Mouse (Mus musculus) MEL (cell line): ENCODE results near the gene Fzd4. TPM values are rescaled to one million over a fixed set of nuclear protein-coding genes. Genes with fewer than 3 reads are reported as not detected.

Source experiments
- DNase-seq: peaks from one replicate; pipeline ENCODE4 v3.0.0; 2011; ENCODE audit warnings: low read depth, low spot score
- H3K27ac ChIP-seq: 2 replicates; pipeline ENCODE4 v1.5.1; 2012; ENCODE audit warnings: low read depth, mild to moderate bottlenecking, control low read depth, low read length, moderate library complexity; ENCODE audit not compliant: control insufficient read depth
- H3K27me3 ChIP-seq, 2 experiments: fragments of 150-350 bp in 1 of 2; sonication (generic) in 1 of 2; 2 replicates each; pipeline ENCODE4 v1.6.1; 2012; ENCODE audit warnings: low read length in 2 of 2, mild to moderate bottlenecking in 2 of 2, improper control_type of control experiment in 1 of 2, moderate library complexity in 1 of 2; ENCODE audit not compliant: insufficient read depth in 2 of 2, control insufficient read depth in 1 of 2
- H3K36me3 ChIP-seq, 2 experiments: 2 replicates each; pipeline ENCODE4 v1.6.1; 2012 to 2014; ENCODE audit warnings: low read length in 2 of 2, improper control_type of control experiment in 1 of 2, inconsistent platforms in 1 of 2, mild to moderate bottlenecking in 1 of 2; ENCODE audit not compliant: insufficient read depth in 2 of 2, control insufficient read depth in 1 of 2
- H3K4me1 ChIP-seq, 2 experiments: fragments of 150-350 bp in 1 of 2; sonication (generic) in 1 of 2; 2 replicates each; pipeline ENCODE4 v1.6.1; 2012; ENCODE audit warnings: low read length in 2 of 2, improper control_type of control experiment in 1 of 2, mild to moderate bottlenecking in 1 of 2; ENCODE audit not compliant: insufficient read depth in 2 of 2, control insufficient read depth in 1 of 2
- H3K4me3 ChIP-seq, 2 experiments: fragments of 150-350 bp in 1 of 2; sonication (generic) in 1 of 2; 2 replicates each; pipeline ENCODE4 v1.5.1; 2012; ENCODE audit warnings: low read depth in 2 of 2, low read length in 2 of 2, mild to moderate bottlenecking in 2 of 2, moderate library complexity in 2 of 2, control low read depth in 1 of 2, improper control_type of control experiment in 1 of 2; ENCODE audit not compliant: control insufficient read depth in 1 of 2, insufficient read depth in 1 of 2
- H3K79me2 ChIP-seq: 2 replicates; pipeline ENCODE4 v1.6.1; 2012; ENCODE audit warnings: mild to moderate bottlenecking, low read length, moderate library complexity; ENCODE audit not compliant: control insufficient read depth, poor library complexity, insufficient read depth
- H3K9ac ChIP-seq: 2 replicates; pipeline ENCODE4 v1.6.1; 2012; ENCODE audit warnings: low read depth, mild to moderate bottlenecking, control low read depth, low read length, moderate library complexity; ENCODE audit not compliant: control insufficient read depth, poor library complexity, severe bottlenecking
- H3K9me3 ChIP-seq: fragments of 150-350 bp; sonication (generic); replicated peaks from 2 replicates; pipeline ENCODE4 v1.6.1; 2012; ENCODE audit warnings: mild to moderate bottlenecking, low read length, improper control_type of control experiment, moderate library complexity; ENCODE audit not compliant: insufficient read depth
- BHLHE40 ChIP-seq: IDR thresholded peaks from 2 replicates; pipeline ENCODE4 v1.6.1; 2012; ENCODE audit warnings: low read depth, mild to moderate bottlenecking, inconsistent platforms, low read length, improper control_type of control experiment, borderline replicate concordance
- CHD1 ChIP-seq: IDR thresholded peaks from 2 replicates; pipeline ENCODE4 v1.6.1; 2012; ENCODE audit warnings: low read depth, mild to moderate bottlenecking, inconsistent platforms, low read length, improper control_type of control experiment
- EP300 ChIP-seq, 2 experiments: IDR thresholded peaks; 2 replicates each; pipeline ENCODE4 v1.6.1; 2011; ENCODE audit warnings: improper control_type of control experiment in 2 of 2, low read length in 2 of 2, low read depth in 1 of 2, mild to moderate bottlenecking in 1 of 2
- ETS1 ChIP-seq: IDR thresholded peaks from 2 replicates; pipeline ENCODE4 v1.6.1; 2012; ENCODE audit warnings: low read depth, mild to moderate bottlenecking, inconsistent platforms, low read length, improper control_type of control experiment, moderate library complexity
- GABPA ChIP-seq: IDR thresholded peaks from 2 replicates; pipeline ENCODE4 v1.6.1; 2012; ENCODE audit warnings: low read depth, mild to moderate bottlenecking, inconsistent platforms, low read length, improper control_type of control experiment, moderate library complexity
- GATA1 ChIP-seq: IDR thresholded peaks from 2 replicates; pipeline ENCODE4 v1.6.1; 2011; ENCODE audit warnings: low read depth, low read length, improper control_type of control experiment
- HCFC1 ChIP-seq: IDR thresholded peaks from 2 replicates; pipeline ENCODE4 v1.6.1; 2012; ENCODE audit warnings: low read depth, mild to moderate bottlenecking, inconsistent platforms, low read length, improper control_type of control experiment, moderate library complexity
- MAFK ChIP-seq: IDR thresholded peaks from 2 replicates; pipeline ENCODE4 v1.6.1; 2011; ENCODE audit warnings: low read depth, mild to moderate bottlenecking, low read length, improper control_type of control experiment, borderline replicate concordance
- MEF2A ChIP-seq: IDR thresholded peaks from 2 replicates; pipeline ENCODE4 v1.6.1; 2014; ENCODE audit warnings: low read depth, mild to moderate bottlenecking, inconsistent platforms, low read length, improper control_type of control experiment; ENCODE audit not compliant: poor library complexity, insufficient replicate concordance, severe bottlenecking; ENCODE audit errors: extremely low read depth
- MYC ChIP-seq: IDR thresholded peaks from 2 replicates; pipeline ENCODE4 v1.6.1; 2011; ENCODE audit warnings: low read depth, mild to moderate bottlenecking, low read length, improper control_type of control experiment, moderate library complexity
- POLR2AphosphoS2 ChIP-seq: IDR thresholded peaks from 2 replicates; pipeline ENCODE4 v1.6.1; 2011; ENCODE audit warnings: low read length, improper control_type of control experiment
- POLR2AphosphoS5 ChIP-seq: IDR thresholded peaks from 2 replicates; pipeline ENCODE4 v1.6.1; 2012; ENCODE audit warnings: low read depth, borderline replicate concordance, mild to moderate bottlenecking, inconsistent platforms, low read length, moderate library complexity, mixed read lengths
- RAD21 ChIP-seq: IDR thresholded peaks from 2 replicates; pipeline ENCODE4 v1.6.1; 2011; ENCODE audit warnings: mild to moderate bottlenecking, low read depth, low read length, improper control_type of control experiment
- SMC3 ChIP-seq: IDR thresholded peaks from 2 replicates; pipeline ENCODE4 v1.6.1; 2011; ENCODE audit warnings: low read depth, low read length, improper control_type of control experiment
- TAL1 ChIP-seq: IDR thresholded peaks from 2 replicates; pipeline ENCODE4 v1.6.1; 2012; ENCODE audit warnings: mild to moderate bottlenecking, inconsistent platforms, low read length, moderate library complexity, mixed read lengths
- TBP ChIP-seq: IDR thresholded peaks from 2 replicates; pipeline ENCODE4 v1.8.0; 2011; ENCODE audit warnings: low read depth, low read length, improper control_type of control experiment
- USF1 ChIP-seq: IDR thresholded peaks from 2 replicates; pipeline ENCODE4 v1.6.1; 2014; ENCODE audit warnings: low read depth, mild to moderate bottlenecking, inconsistent platforms, low read length, improper control_type of control experiment, moderate library complexity
- USF2 ChIP-seq, 2 experiments: IDR thresholded peaks; 2 replicates each; pipeline ENCODE4 v1.6.1; 2011 to 2012; ENCODE audit warnings: improper control_type of control experiment in 2 of 2, low read length in 2 of 2, borderline replicate concordance in 1 of 2, inconsistent platforms in 1 of 2, low read depth in 1 of 2, mild to moderate bottlenecking in 1 of 2; ENCODE audit not compliant: insufficient read depth in 1 of 2
- ZKSCAN1 ChIP-seq: IDR thresholded peaks from 2 replicates; pipeline ENCODE4 v1.6.1; 2012; ENCODE audit warnings: low read depth, mild to moderate bottlenecking, inconsistent platforms, low read length, improper control_type of control experiment, moderate library complexity
- ZMIZ1 ChIP-seq: IDR thresholded peaks from 2 replicates; pipeline ENCODE4 v1.6.1; 2012; ENCODE audit warnings: low read depth, mild to moderate bottlenecking, inconsistent platforms, low read length, improper control_type of control experiment, moderate library complexity
- polyA plus RNA-seq, 2 experiments: library from polyadenylated mRNA; stranded (reverse) in 1 of 2; unstranded in 1 of 2; fragments of >175 nt in 1 of 2; fragments of >200 nt in 1 of 2; gene quantifications; 2 replicates each; pipeline versions ENCODE4 v1.2.1 to v1.2.4; 2012; ENCODE audit warnings: low replicate concordance in 2 of 2, low read depth in 1 of 2; ENCODE audit not compliant: insufficient read length in 2 of 2, insufficient read depth in 1 of 2, missing spikeins in 1 of 2
- total RNA-seq: library from RNA; depleted of rRNA; stranded (reverse); fragments of 300-350 nt; gene quantifications from 2 replicates; pipeline ENCODE4 v1.2.3, GENCODE M21; 2012

Fzd4 gene
- total and polyA plus RNA-seq, 3 experiments: 0.08 to 1.1 TPM; not detected in 1

DNA sequence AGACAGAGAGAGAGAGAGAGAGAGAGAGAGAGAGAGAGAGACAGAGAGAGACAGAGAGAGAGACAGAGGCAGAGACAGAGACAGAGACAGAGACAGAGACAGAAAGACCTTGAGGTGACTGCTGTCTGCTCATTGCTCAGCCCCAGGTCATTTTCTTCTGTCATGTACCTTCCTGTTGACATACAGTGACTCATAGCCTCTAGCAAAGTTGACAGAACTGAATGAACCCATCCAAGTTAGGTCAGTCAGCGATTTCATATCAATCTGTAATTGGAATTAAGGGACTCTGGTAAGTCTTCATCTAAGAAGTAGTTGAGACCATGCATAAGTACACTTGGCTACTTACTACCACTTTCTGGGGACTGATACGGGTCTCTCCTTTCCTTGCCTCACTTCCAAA is 27.0 kb downstream of the Fzd4 start:
- Histone ChIP-seq H3K4me3 (no peak overlapping the region), H3K4me1 (no peaks in the 10 kb centered on the region), H3K27me3 (peaks cover 0 to 3% of the 10 kb centered on the region in 2 experiments; a peak in 2 of 4 replicates), H3K36me3 (no peaks in the 10 kb centered on the region), H3K9me3 (no peaks in the 10 kb centered on the region), H3K27ac (no peak overlapping the region), H3K79me2 (no peaks in the 10 kb centered on the region), H3K9ac (no peak overlapping the region)
- TF ChIP-seq GABPA (no peak), ZMIZ1 (no peak), MYC (no peak), TBP (no peak), EP300 (IDR thresholded peaks at IDR 0.05; ENCODE audit: low read depth in 1 of 2, low read length in 2 of 2) (no peak), CHD1 (no peak), USF1 (no peak), POLR2AphosphoS5 (no peak), RAD21 (no peak), ZKSCAN1 (no peak), ETS1 (no peak), USF2 (IDR thresholded peaks at IDR 0.05; ENCODE audit: borderline replicate concordance in 1 of 2, insufficient read depth in 1 of 2, low read depth in 1 of 2, low read length in 2 of 2) (no peak), HCFC1 (no peak), MAFK (no peak), MEF2A (no peak)
- no peak for DNase-seq

DNA sequence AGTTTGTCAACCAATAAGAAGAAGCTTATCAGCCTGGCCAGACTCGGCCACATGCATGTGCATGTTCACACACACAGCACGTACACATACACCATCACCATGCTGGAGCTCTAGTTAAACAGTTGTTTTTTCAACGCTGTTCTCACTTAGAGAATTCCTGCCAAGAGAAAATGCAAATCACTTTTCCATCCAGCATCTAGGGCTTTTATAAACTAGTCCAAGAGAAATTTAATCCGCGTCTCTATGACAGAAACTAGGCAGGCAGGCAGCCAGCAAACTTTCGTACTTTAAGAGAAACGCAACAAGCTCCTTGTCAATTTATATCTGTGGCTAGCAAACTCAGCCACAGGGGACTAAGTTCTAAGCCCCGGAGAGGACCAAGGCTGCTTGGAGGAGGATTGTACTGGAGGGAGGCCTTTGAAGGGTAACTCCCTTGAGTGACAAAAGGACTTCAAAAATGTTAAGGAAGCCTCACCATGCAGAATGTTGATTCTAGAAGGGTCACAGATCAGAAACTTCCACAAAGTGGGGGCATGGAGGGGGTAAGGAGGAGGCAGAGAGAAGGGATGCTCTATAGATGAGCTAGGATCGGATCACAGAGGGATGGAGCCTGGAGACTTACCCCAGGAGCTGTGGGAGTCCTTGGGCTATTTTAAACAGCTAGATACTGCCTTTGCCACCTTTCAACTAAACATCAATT is 29.2 kb downstream of the Fzd4 start:
- TF ChIP-seq TAL1: no peak
- TF ChIP-seq SMC3: no peak
- TF ChIP-seq BHLHE40: no peak
- no peak for TF ChIP-seq POLR2AphosphoS2
- no peak for TF ChIP-seq GATA1
- DNase-seq: no peak
- no peaks in the 10 kb centered on the region; a peak in 1 of 4 replicates for H3K27me3 ChIP-seq

More for the DNA sequence above, 29.2 kb downstream of the Fzd4 start:
- Histone ChIP-seq H3K27ac (no peak overlapping the region), H3K79me2 (no peaks in the 10 kb centered on the region), H3K9me3 (no peaks in the 10 kb centered on the region), H3K9ac (no peak overlapping the region), H3K4me3 (no peak overlapping the region), H3K4me1 (no peaks in the 10 kb centered on the region), H3K36me3 (no peaks in the 10 kb centered on the region)
